Mouse (Mus musculus) bone marrow, adult 2 months (tissue): Measurements from ENCODE around the gene Samd10. TPM values are rescaled to one million over a fixed set of nuclear protein-coding genes. Genes with fewer than 3 reads are reported as not detected.

Experiments used
- H3K27ac ChIP-seq: fragments of 200-500 bp; 2 replicates; pipeline ENCODE4 v1.5.1; 2012; ENCODE audit warnings: low read depth, mild to moderate bottlenecking, control low read depth, inconsistent platforms, low read length; ENCODE audit not compliant: control insufficient read depth, poor library complexity, insufficient read depth
- H3K4me1 ChIP-seq: fragments of 200-500 bp; 2 replicates; pipeline ENCODE4 v1.6.1; 2011; ENCODE audit warnings: low read length; ENCODE audit not compliant: control insufficient read depth, insufficient read depth
- H3K4me3 ChIP-seq: fragments of 200-500 bp; replicated peaks from 2 replicates; pipeline ENCODE3; 2011; ENCODE audit warnings: mild to moderate bottlenecking, low read depth, low read length, control low read depth; ENCODE audit not compliant: control insufficient read depth
- CTCF ChIP-seq: fragments of 200-500 bp; IDR thresholded peaks from 2 replicates; pipeline ENCODE4 v1.5.1; 2011; ENCODE audit warnings: low read length, control low read depth; ENCODE audit not compliant: control insufficient read depth, insufficient read depth
- POLR2A ChIP-seq: fragments of 200-500 bp; IDR thresholded peaks from 2 replicates; pipeline ENCODE4 v1.6.1; 2011; ENCODE audit warnings: low read depth, mild to moderate bottlenecking, control low read depth, low read length, borderline replicate concordance; ENCODE audit not compliant: control insufficient read depth
- WGBS: fragments of 180-500 bp; shearing (Covaris S2); methylation state at CpG from one replicate; pipeline ENCODE4 v1.1.7; 2018; 5-methylcytosine and 5-hydroxymethylcytosine counted together
- polyA plus RNA-seq: library from polyadenylated mRNA; stranded (reverse); fragments of >200 nt; gene quantifications from 2 replicates; pipeline ENCODE4 v1.2.4, GENCODE M21; 2011; ENCODE audit warnings: low replicate concordance; ENCODE audit not compliant: missing spikeins, insufficient read depth, insufficient read length

Samd10 gene
- polyA plus RNA-seq, 1 experiment: 6.5 TPM

- H3K4me1 ChIP-seq: peaks cover 1% of the 10 kb centered on the region; the same call in 1 of the 2 replicates
- no peak overlapping the region for H3K4me3 ChIP-seq
- 72% methylated on average over 4 of the region's 4 CpGs for WGBS
- TF ChIP-seq POLR2A: no peak
- TF ChIP-seq CTCF: peak; percentile 50; the same call in 1 of the 2 replicates
- H3K27ac ChIP-seq: no peak overlapping the region
Measured at GRCm38 (mm10) chr2:181594946-181595696, 3.9 kb downstream of the Samd10 start.

- H3K4me1 ChIP-seq: no peaks in the 10 kb centered on the region
- H3K27ac ChIP-seq: no peak overlapping the region
- TF ChIP-seq POLR2A: no peak
- no peak for TF ChIP-seq CTCF
Measured at GRCm38 (mm10) chr2:181593937-181594336, 5.1 kb downstream of the Samd10 start.

DNA sequence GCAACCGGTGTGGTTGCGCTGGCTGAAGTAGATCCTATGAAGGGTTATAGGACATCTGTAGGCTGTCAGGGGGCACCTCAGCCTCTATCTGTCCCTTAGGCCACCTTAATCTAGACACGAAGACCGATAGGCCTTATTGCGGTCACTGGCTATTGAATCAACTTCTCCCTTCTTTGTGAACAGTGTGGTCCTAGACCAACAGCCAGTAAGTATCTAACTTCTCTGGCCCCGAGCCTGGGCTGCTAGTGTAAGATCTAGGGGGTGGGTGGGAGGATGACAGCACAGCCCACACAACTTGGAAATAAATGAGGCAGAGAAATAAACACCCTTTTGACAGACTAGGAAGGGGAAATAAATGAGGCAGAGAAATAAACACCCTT, 6.0 kb downstream of the Samd10 start:
- 2% methylated on average over 6 of the region's 6 CpGs for WGBS
- TF ChIP-seq CTCF (no peak), POLR2A (no peak)
- H3K4me1 ChIP-seq: no peaks in the 10 kb centered on the region
- H3K4me3 ChIP-seq: peak overlapping the region; percentile 89
- peak overlapping the region; percentile 82 for H3K27ac ChIP-seq

More at GRCm38 (mm10) chr2:181593937-181594336, 5.1 kb downstream of the Samd10 start:
- H3K4me3 ChIP-seq: no peak overlapping the region

DNA sequence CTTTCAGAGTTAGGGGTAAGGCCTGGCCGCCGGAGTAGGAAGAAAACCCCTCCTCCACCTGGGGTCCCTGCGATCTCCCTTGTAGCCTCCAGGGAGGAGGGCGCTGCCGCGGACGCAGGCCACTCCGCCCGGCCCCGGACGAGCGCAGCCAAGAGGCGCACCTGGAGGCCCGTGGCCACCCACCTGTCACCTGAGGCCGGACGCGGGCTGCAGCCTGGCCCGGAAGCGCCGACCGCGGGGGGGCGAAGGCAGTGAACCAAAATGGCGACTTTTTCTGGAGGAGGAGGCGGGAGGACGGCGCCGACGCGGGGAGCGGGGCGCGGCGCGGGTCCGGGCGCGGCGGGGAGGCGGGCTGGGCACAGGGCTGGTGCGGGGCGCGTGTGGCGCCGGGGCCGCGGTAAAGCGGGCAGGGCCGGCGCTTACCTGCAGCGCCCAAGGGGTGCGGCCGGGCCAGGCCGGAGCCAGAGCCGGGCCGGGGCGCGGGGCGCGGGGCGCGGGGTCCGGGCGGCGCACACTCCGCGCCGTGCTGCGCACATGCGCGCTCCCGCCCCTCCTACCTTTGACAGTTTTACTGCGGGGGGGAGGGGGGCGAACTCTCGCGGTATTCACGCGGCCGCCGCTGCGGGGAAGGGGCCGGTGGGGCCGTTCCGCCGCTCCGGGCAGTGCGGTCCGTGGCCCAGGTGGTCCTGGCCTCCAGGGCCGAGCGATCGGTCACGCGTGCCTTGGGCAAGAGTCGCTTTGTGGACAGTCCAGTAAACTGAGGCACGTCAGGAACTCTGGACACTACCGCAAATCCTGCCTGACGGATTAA, 6.6 kb downstream of the Samd10 start, which contains the start of gene Zfp512b:
Zfp512b (minus strand) TSS at position 573 of the 811 bp plus-strand sequence.
- Histone ChIP-seq H3K27ac (peak within 1 kb of the TSS; percentile 82), H3K4me1 (no peaks in the 10 kb centered on the region), H3K4me3 (peak within 1 kb of the TSS; percentile 89)
- under 1% methylated on average over 96 of the region's 97 CpGs for WGBS
- TF ChIP-seq CTCF (no peak; the same call in 1 of the 2 replicates), POLR2A (peak; percentile 45; the same call in 1 of the 2 replicates)

DNA sequence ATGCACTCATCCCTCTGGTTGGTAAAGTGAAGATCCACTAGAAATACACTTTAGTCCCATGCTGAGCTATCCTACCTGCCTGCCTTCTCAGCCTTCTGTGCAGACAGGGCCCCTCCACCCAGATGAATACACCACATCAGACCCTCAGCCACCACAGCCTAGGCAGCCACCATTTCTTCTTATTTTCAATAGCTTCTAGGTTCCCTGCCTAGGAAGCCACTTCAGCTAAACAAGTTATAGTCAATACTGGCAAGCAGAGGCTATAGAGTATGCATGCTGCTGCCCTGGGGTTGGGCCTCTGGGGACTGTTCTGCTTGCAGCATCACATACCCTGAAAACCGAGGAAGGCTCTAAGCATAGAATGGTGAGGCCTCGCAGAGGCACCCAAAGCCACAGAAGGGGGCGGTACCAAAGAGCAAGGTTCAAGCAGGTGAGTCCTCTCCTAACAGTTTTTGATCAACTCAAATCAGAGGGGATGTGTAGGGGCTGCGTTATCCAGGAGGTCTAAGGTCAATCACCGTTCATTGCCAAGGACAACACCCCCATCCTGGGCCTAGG, 7.4 kb downstream of the Samd10 start, which contains the start of gene Prpf6:
Prpf6 (plus strand) TSS at position 341 of the 558 bp plus-strand sequence.
- 7% methylated on average over 5 of the region's 5 CpGs for WGBS
- Histone ChIP-seq H3K4me3 (peak within 1 kb of the TSS; percentile 89), H3K27ac (peak within 1 kb of the TSS; percentile 82), H3K4me1 (no peaks in the 10 kb centered on the region)
- TF ChIP-seq CTCF (no peak), POLR2A (no peak)

- TF ChIP-seq CTCF (no peak), POLR2A (no peak)
- WGBS: 78% methylated on average over 5 of the region's 5 CpGs
- Histone ChIP-seq H3K27ac (no peak overlapping the region), H3K4me1 (no peaks in the 10 kb centered on the region), H3K4me3 (no peak overlapping the region)
Measured at GRCm38 (mm10) chr2:181590471-181590870, 8.5 kb downstream of the Samd10 start.

DNA sequence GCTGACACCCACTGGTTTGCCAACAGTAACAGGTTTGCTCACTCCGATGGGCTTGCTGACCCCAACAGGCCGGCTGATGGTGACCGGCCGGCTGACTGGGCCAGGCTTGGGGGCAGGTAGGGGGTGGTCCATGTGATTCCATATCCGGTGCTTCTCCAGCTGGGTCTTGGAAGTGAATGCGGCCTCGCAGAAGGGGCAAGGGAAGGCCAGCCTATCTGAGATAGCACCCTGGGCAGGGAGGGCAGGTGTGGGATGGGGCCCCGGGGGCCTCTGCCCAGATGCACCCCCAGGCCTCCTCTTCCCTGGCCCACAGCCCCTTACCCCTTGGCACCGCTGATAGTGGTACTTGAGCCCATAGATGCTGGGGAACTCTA, 9.3 kb downstream of the Samd10 start:
- TF ChIP-seq CTCF (no peak), POLR2A (no peak)
- WGBS: 94% methylated on average over 9 of the region's 9 CpGs
- Histone ChIP-seq H3K4me1 (no peaks in the 10 kb centered on the region), H3K4me3 (no peak overlapping the region), H3K27ac (no peak overlapping the region)
